Mouse (Mus musculus) 3134 (cell line): ENCODE data around the gene Cyp2c23.

Experiments used
- DNase-seq: peaks from one replicate; pipeline ENCODE4 v3.0.0-alpha.2; 2011; ENCODE audit warnings: low spot score; ENCODE audit not compliant: insufficient read length; ENCODE audit errors: extremely low read depth

Gene Cyp2c23

GRCm38 (mm10) chr19:44024921-44025585 is 4.0 kb downstream of the Cyp2c23 start:
- no peak for DNase-seq

GRCm38 (mm10) chr19:44023066-44023465 is 5.9 kb downstream of the Cyp2c23 start:
- no peak for DNase-seq

GRCm38 (mm10) chr19:44021502-44021901 is 7.5 kb downstream of the Cyp2c23 start:
- DNase-seq, result peak; percentile 61

DNA sequence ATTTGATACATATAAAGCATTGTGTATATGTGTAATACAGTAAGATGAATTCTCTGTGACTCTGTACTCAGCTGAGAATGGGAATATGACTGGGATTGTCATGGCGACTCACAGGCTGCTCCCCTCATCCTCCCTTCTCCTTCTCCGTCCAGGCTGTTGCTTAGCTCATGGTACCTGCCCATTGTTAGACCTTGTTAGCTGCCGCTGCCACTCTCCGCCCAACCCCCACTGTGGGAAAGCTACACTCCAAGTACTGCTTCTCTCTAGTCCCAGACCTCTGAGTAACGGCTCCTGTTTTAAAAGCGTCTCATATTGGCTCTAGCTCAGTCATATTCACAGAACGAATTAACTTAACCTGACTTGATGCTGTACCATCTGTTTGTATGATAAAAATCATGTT is 9.3 kb downstream of the Cyp2c23 start:
- no peak for DNase-seq

- DNase-seq, result no peak
Measured at GRCm38 (mm10) chr19:44013862-44014261, 15.1 kb downstream of the Cyp2c23 start.

DNA sequence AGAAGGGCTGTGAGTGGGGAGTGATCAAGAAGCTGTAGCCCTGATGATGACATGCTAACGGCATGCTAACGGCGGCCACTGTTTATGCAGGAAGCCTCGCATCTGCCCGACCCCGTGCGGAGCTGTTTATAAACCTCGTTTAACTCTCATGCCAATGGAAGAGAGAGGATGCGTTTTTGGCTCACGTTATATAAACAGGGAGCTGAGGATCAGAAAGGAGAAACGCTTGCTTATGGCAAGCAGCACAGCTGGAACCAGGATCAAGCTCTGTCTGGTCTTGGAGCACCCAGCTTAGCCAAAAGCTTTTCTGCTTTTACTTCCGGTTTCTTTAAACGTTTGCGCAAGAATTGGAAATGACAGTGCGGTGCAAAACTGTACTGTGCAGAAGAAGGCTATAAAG is 20.2 kb downstream of the Cyp2c23 start:
- DNase-seq, result no peak

- DNase-seq, result no peak
Measured at GRCm38 (mm10) chr19:44007186-44007585, 21.8 kb downstream of the Cyp2c23 start.

GRCm38 (mm10) chr19:44005025-44005424 is 24.0 kb downstream of the Cyp2c23 start:
- no peak for DNase-seq

DNA sequence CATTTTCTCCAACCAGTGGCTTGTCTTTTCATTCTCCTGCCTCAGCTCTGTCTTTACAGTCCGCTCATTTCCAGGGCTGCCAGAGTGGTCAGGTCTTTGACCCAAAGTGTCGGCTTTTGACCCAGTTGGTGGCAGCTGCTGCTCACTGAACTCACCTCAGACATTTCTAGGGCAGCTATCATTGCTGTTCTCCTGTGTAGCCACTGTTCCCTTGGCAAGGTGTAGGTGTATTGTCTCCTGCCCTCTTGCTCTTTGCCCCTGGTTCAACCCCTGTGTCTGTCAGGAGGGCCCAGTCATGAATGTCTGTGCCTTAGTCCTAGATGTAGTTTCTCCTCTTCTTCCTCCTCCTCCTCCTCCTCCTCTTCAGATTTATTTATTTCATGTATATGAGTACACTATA is 24.7 kb downstream of the Cyp2c23 start:
- DNase-seq, result no peak

GRCm38 (mm10) chr19:44000720-44001119 is 28.3 kb downstream of the Cyp2c23 start:
- no peak for DNase-seq

GRCm38 (mm10) chr19:44000061-44000460 is 28.9 kb downstream of the Cyp2c23 start:
- DNase-seq, result no peak

DNA sequence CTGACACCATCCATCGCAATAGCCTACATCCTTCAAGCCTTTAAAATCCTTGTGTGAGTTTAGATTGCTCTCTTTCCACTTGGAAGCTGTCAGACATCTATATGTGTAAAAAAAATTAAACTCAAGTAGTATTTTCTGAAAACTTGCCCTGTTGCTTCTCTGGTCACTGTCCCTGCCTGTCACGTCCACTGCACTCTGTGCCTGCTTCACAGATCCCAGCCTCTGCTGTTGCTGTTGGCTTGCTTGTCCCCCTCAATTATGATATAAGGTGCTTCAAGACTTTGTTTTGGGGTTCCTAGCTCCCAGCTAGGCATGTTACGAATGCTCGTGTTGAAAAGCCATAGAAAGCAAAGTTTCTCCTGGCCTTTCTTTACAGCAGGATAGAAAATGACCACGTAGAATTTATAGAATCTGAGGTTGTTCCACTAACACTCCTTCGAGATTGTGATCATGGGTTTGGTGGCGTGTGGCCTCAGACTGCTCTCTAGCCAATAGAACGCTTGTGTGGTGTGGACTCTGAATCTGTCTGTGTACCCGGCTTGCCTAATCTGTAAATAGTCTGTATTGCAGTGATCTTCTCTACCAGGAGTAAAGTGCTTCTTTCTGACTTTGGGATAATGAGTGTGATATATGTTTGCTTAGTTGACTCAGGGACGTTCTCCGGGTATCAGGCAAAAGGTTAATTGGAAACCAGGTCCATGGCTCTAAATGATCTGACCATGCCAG is 30.0 kb downstream of the Cyp2c23 start:
- no peak for DNase-seq

DNA sequence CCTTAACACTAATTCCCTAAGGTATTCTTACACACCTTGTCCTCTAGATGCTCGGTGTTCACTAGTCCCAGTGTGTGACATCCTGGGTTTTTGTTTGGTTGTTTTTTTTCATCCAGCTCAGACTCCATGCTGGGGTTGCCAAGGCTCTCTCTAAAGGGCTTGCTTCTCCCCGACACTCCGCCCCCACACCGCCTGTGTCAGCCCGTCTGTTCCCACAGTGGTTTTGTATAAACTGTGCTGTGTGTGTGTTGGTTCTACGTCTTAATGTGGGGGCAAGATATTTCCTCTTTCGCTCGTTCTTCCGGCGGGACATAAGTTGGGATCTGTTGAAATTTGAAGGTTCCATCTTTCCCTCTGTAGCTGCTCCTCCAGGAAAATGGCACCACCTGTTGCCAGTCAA is 30.9 kb downstream of the Cyp2c23 start:
- no peak for DNase-seq

DNA sequence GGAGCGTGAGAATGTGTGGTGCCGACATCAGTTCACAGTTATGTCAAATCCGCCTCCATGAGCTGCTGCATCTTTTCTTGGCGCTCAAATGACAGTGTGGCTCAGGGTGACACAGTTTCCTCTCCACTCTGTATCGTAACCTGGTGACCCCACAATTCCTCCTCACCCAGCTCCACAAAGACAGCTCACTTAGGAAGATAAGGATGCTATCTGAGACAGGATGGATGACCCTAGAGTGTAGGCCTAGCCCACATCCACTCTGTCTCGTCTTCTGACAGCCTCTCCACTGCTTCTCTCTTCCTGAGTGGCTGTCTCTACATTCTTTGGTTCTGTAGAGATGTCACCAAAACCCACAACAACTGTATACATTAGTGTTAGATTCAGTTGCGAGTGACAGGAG is 33.6 kb downstream of the Cyp2c23 start:
- DNase-seq, result no peak

DNA sequence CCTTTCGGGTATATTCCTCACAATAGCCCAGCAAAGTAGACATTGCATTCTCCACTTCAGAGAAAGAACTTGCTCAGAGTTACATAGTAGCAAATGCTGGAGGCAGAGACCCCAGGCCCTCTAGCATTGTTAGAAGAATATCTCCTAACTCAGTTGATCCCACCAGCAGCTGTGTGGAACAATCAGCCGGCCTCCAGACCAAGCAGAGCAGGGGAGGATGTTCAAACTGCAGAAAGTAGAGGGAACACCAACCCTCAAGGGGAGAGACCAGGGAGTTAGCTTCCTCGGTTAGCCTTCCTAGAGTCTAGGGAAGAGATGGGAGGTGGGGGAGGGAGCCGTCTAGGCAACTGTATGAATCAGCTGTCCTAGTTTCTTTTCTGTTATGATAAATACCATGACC is 36.5 kb downstream of the Cyp2c23 start:
- DNase-seq, result no peak

DNA sequence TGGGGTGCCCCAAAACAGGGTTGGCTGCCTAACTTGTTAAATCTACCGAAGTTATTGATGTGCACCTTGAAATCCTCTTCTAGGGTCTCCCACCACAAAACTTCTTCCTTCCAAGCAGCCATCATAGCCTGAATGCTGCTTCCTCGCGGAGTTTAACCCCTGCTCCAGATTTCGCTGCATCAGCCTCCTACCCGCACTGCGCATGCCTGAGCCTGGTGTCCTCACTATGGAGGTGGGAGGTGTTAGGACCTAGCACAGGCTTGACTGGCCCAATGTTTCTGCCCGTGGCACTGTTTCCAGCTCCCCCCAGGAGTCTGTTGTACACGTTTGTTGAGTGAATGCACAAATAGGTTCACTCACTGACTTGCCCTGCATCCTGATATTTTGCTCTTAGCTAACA is 38.6 kb downstream of the Cyp2c23 start:
- DNase-seq, result no peak

DNA sequence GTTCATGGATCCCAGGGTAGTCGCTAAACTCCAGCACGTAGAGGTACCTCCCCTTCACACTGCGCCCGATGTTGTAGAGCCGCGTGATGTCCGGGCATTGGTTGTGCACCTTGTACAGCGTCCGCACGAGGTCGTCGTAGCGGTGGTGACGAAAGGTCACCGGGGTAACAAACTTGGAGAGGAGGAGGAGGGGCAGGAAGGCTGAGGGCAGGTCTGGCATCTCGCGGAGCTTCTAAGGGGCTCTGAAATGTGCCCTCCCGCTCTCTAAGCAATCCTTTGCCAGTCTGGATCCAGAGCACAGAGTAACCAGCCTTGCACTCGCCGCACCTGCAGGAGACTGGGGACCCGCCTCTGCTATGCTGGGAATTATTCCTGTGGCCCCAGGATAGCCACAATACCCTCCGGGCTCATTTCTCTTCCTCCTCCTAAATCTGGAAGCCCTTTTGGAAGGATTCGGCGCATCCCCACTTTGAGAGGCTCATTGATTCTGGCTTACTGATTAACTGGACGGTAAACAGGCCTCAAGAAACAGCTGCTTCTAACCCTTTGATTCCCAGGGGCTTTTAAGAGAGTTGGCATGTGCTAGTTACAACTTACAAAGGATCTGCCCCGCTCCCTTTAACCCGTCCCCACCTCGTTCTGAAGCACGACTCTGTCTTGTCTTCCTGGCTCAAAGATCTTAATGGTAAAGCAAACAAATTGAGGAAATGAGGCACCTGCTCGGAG is 42.8 kb downstream of the Cyp2c23 start, which contains the start of gene Cpn1:
TSS of gene Cpn1 (minus strand) at position 488 of the 726 bp plus-strand sequence.
- no peak for DNase-seq

GRCm38 (mm10) chr19:43981992-43982391 is 47.0 kb downstream of the Cyp2c23 start:
- DNase-seq, result no peak

- no peak for DNase-seq
Measured at GRCm38 (mm10) chr19:43980711-43981110, 48.3 kb downstream of the Cyp2c23 start.

- no peak for DNase-seq
Measured at GRCm38 (mm10) chr19:43977799-43978198, 51.2 kb downstream of the Cyp2c23 start.

- no peak for DNase-seq
Measured at GRCm38 (mm10) chr19:43976661-43977060, 52.3 kb downstream of the Cyp2c23 start.

DNA sequence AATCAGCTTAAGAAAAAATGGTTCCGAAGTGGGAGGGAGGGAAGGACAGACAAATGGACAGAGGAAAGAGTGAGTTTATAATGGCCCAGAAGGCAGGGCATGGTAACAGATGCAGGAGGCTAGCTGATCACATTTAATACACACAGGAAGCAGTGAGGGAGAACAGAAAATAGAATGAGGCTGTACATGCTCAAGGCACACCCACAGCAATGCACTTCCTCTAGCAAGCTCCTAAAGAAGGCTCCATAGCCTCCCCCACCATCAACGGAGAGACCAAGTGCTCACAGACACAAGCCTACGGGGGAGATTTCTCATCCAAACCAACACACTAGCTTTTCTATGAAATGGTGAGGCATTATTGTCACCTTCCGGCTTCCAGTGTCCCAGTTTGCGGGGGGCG is 54.8 kb downstream of the Cyp2c23 start:
- DNase-seq, result no peak
